Mouse (Mus musculus) ES-CJ7 (cell line): ENCODE data around the gene Zfp978.
"Not testable (repeated sequence)": the region's sequence is repeated elsewhere in the genome, so short reads cannot be mapped to it uniquely, and the experiment has no call there.

Experiments
- DNase-seq: peaks from one replicate; pipeline ENCODE4 v3.0.0; 2011; ENCODE audit warnings: low read depth, low spot score

Zfp978 gene

GRCm38 (mm10) chr4:147350541-147350940, 10.6 kb upstream of the Zfp978 start:
- not testable (repeated sequence) for DNase-seq

- DNase-seq: not testable (repeated sequence)
Measured at GRCm38 (mm10) chr4:147351376-147351980, 9.6 kb upstream of the Zfp978 start.

GRCm38 (mm10) chr4:147353626-147354025, 7.5 kb upstream of the Zfp978 start:
- DNase-seq: not testable (repeated sequence)

GRCm38 (mm10) chr4:147356042-147356441, 5.1 kb upstream of the Zfp978 start:
- DNase-seq: not testable (repeated sequence)

GRCm38 (mm10) chr4:147357195-147357594, 3.9 kb upstream of the Zfp978 start:
- not testable (repeated sequence) for DNase-seq

DNA sequence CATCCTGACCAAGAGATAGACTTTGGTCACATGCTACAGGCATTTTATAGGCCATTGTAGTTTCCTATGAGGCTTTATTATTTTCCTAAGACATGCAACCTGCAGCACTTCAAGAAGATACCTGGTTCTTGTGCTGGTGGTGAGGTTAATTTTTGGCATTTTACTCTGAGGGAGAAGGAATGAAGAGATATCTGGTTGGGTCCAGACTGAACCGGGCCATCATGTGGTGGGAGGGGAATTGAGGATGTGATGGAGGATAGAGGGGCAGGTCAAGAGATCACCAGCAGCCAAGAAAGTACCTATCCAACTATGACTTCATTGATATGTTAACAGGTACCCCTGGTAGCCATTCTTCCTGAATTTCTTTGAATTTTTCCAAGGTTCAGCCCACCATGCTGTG, 769 bp downstream of the Zfp978 start:
- not testable (repeated sequence) for DNase-seq

DNA sequence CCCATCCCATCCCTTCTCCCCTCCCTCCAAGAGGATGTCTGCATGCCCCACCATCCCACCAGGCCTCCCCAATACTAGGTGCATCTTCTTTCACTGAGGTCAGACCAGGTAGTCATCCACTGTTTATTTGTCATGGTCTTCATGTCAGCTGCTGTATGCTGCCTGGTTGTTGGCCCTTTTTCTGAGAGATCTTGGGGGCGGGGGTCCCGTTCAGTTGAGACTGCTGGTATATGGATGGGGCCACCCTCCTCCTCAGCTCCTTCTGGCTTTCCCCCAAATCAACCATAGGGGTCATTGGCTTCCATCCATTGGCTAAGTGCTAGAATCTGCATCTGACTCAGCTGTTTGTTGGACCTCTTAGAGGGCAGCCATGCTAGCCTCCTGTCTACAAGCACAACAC, 8.5 kb downstream of the Zfp978 start:
- not testable (repeated sequence) for DNase-seq

DNA sequence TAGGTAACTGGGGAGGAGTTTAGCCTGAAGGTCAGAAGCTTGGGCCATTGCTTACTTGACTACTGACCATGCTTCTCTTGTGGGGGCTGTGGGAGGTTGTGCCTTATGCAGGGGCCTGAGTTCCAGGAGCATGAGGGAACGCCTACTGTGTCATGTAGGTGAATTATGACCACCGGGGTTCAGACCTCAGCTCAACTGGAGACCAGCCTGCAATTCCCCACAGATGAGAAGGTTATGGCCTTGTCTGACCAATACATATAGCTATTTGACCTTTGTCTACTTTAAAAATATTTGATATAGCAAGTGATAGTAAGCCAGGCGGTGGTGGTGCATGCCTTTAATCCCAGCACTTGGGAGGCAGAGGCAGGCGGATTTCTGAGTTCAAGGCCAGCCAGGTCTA, 22.1 kb downstream of the Zfp978 start:
- not testable (repeated sequence) for DNase-seq

GRCm38 (mm10) chr4:147397201-147397600, 36.1 kb downstream of the Zfp978 start:
- not testable (repeated sequence) for DNase-seq

GRCm38 (mm10) chr4:147397934-147398682, 37.0 kb downstream of the Zfp978 start:
- not testable (repeated sequence) for DNase-seq

DNA sequence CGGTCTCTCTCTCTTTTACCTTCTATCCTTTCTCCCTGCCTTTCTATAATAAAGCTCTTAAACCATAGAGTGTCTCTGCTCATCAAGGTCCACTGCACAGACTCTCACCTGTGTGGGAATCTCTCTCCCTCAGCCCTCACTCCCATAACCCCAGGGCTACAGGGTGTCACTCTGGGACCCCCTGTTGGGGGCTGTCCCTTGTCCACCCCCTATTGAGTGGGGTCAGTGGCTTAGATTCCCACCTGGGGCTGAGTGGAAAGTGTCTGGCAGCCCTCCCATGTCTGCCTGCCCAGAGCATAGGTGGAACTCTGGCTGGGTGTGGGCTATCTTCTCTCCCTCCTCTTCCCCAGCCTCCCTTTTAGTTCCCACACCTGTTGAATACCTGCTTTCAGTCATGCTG, 37.6 kb downstream of the Zfp978 start:
- DNase-seq: not testable (repeated sequence)

DNA sequence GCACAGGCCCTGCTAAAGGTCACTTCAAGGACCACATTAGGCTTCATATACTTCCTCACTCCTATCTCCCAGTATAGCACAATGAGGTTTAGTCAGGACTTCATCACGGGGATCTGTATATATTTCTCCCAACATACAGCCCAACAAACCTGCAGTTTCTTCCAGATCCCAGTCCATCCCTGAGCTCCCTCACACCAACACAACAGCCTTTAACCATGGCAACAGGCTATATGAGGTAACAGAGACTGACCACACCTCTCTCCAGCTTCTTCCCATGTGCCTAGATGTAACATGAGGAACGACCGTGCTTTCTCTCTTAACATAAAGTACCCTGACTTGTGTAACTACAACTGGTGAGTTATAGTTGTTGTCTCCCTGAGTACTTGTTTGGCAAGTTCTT, 38.4 kb downstream of the Zfp978 start:
- not testable (repeated sequence) for DNase-seq

GRCm38 (mm10) chr4:147400031-147400847, 39.1 kb downstream of the Zfp978 start:
- not testable (repeated sequence) for DNase-seq

GRCm38 (mm10) chr4:147400848-147401715, 40.0 kb downstream of the Zfp978 start:
- peak; percentile 58 for DNase-seq

- DNase-seq: peak; percentile 87
Measured at GRCm38 (mm10) chr4:147401736-147402506, 40.8 kb downstream of the Zfp978 start.

DNA sequence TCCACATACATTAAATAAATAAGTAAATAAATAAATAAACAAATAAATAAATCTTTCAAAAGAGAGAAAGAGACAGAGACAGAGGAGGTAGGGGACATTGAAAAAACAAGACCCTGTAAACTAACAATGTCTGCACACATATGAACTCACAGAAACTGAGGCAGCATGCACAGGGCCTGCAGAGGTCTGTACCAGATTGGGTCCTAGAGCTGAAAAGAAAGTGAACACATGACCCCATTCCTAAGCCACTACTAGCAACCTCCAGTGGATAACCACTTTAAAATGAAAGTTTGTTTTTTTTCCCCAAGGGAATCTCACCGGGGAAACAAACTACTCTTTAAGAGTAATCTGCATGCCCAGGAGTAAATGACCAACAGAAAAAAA, 41.4 kb downstream of the Zfp978 start:
- DNase-seq: not testable (repeated sequence)

- DNase-seq: not testable (repeated sequence)
Measured at GRCm38 (mm10) chr4:147403509-147403908, 42.4 kb downstream of the Zfp978 start.

GRCm38 (mm10) chr4:147403931-147404913, 43.1 kb downstream of the Zfp978 start:
- DNase-seq: not testable (repeated sequence)
